Mouse (Mus musculus) G1E (cell line): ENCODE results near the gene Ptgds. TPM values are rescaled to one million over a fixed set of nuclear protein-coding genes. Genes with fewer than 3 reads are reported as not detected.
A peak's percentile ranks its signal among the peaks of the same experiment; 100 is the strongest.

Experiments used
- ATAC-seq: 2 replicates; pipeline ENCODE4 v1.8.0; 2016; ENCODE audit warnings: mild to moderate bottlenecking; ENCODE audit not compliant: insufficient number of reproducible peaks, poor library complexity, low FRiP score, severe bottlenecking; ENCODE audit errors: extremely low read depth
- DNase-seq: peaks from one replicate; pipeline ENCODE4 v3.0.0; 2012; ENCODE audit warnings: low spot score
- H3K27me3 ChIP-seq: 2 replicates; pipeline ENCODE4 v1.6.1; 2012; ENCODE audit warnings: mild to moderate bottlenecking, low read length, inconsistent platforms; ENCODE audit not compliant: insufficient read depth
- H3K36me3 ChIP-seq: replicated peaks from 2 replicates; pipeline ENCODE3; 2012; ENCODE audit warnings: mild to moderate bottlenecking, inconsistent platforms
- H3K4me1 ChIP-seq: 2 replicates; pipeline ENCODE4 v1.6.1; 2012; ENCODE audit warnings: low read depth, low read length, inconsistent platforms, mixed read lengths; ENCODE audit not compliant: insufficient read depth
- H3K4me3 ChIP-seq: 2 replicates; pipeline ENCODE4 v1.5.1; 2012; ENCODE audit warnings: low read depth, mild to moderate bottlenecking, inconsistent platforms, low read length, moderate library complexity, mixed read lengths
- H3K9me3 ChIP-seq: replicated peaks from 2 replicates; pipeline ENCODE4 v1.6.1; 2012; ENCODE audit warnings: inconsistent platforms
- CTCF ChIP-seq: IDR thresholded peaks from 2 replicates; pipeline ENCODE4 v1.5.1; 2012; ENCODE audit warnings: low read depth, low read length, inconsistent platforms, mixed read lengths
- GATA1 ChIP-seq: IDR thresholded peaks from 2 replicates; pipeline ENCODE4 v1.6.1; 2012; ENCODE audit warnings: borderline replicate concordance, low read length, inconsistent platforms, mixed read lengths
- GATA2 ChIP-seq: IDR thresholded peaks from 2 replicates; pipeline ENCODE4 v1.6.1; 2012; ENCODE audit warnings: low read depth, low read length, inconsistent platforms, borderline replicate concordance
- POLR2AphosphoS5 ChIP-seq: IDR thresholded peaks from 2 replicates; pipeline ENCODE4 v1.6.1; 2012; ENCODE audit warnings: low read depth, low read length, inconsistent platforms; ENCODE audit not compliant: insufficient replicate concordance
- TAL1 ChIP-seq: conservative IDR thresholded peaks from 2 replicates; pipeline ENCODE4 v1.6.1; 2012; ENCODE audit warnings: low read depth, low read length, inconsistent platforms, mixed read lengths
- polyA plus RNA-seq: library from polyadenylated mRNA; stranded (reverse); fragments of >175 nt; gene quantifications from 2 replicates; pipeline ENCODE4 v1.2.3, GENCODE M21; 2012
- total RNA-seq, 2 experiments: library from RNA; stranded (forward) in 1 of 2; stranded (reverse) in 1 of 2; fragments of 200-1000 nt in 1 of 2; fragments of >200 nt in 1 of 2; fragmentation: Nextera tagmentation in 1 of 2; gene quantifications; 2 replicates each; pipeline ENCODE4 v1.2.3; 2014 to 2017

Gene Ptgds
- total and polyA plus RNA-seq, 3 experiments, result 0.44 TPM; not detected in 2

DNA sequence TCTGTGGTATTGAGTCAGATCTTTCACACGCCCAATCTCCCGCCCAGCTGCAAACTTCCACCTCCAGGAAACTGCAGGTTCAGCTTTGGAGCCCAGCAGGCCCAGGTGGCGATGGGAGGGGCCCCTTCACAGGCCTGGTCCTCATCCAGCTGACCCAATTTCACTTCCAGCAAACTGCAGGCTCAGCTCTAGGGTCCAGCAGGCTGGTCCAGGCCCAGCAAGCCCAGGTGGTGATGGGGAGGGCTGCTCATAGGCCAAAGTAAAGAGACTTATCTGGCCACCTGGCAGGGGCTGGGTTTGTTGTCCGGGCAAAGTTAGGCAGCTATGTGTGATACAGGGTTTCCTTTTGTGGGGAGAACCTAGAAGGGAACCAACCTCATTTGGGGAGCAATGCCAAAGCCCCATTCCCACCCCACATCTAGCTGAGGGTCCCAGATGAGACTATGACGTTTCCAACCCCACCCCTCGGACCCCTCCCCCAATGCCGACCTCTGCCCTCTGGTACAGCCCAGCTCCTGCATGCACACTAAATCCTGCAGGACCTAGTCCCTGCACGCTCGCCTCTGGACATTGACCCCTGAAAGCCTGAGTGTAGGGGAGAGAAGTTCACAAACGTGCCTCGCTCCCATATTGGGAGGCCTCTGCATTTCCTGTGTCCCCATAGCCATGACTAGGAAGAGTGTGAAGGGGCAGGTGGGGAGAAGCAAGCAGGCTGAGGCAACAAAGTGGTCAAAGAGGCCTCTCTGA, 15.2 kb upstream of the Ptgds start:
- DNase-seq, result no peak

DNA sequence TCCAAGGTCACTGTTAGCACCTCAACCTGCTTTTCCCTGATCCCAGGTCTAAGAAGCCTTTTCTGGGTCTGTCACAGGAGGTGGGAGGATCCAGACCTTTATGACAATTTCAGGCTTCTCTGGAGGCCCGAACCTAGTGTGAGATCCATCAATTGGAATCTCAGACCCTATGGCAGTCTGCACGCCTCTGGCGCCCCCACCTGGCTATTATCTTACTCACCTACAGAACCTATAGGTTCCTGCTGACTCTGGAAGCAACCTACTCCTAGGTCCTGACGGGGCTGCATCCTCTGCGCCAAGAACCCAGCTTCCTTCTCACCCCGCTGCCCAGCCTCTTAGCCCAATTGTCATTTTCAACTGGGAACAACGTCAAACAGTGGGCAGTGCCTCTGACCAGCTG, 13.1 kb upstream of the Ptgds start:
- peaks cover 46% of the 10 kb centered on the region for H3K27me3 ChIP-seq
- H3K4me3 ChIP-seq, result no peak overlapping the region
- H3K4me1 ChIP-seq, result no peaks in the 10 kb centered on the region; the same call in none of the 2 replicates
- ATAC-seq (no peak), DNase-seq (peak; percentile 50)
- no peaks in the 10 kb centered on the region for H3K9me3 ChIP-seq
- TF ChIP-seq CTCF (0 out of 2 replicates have a peak, but pooled peaks have one; percentile 1), GATA1 (no peak), POLR2AphosphoS5 (no peak), GATA2 (no peak)
- no peaks in the 10 kb centered on the region for H3K36me3 ChIP-seq

More for the DNA sequence above, 15.2 kb upstream of the Ptgds start:
- Histone ChIP-seq H3K27me3 (peaks cover 53% of the 10 kb centered on the region), H3K9me3 (no peaks in the 10 kb centered on the region), H3K36me3 (no peaks in the 10 kb centered on the region), H3K4me1 (no peaks in the 10 kb centered on the region; the same call in none of the 2 replicates), H3K4me3 (no peak overlapping the region)
- no peak for ATAC-seq
- TF ChIP-seq TAL1 (no peak), GATA1 (no peak), GATA2 (no peak), POLR2AphosphoS5 (no peak), CTCF (no peak)

DNA sequence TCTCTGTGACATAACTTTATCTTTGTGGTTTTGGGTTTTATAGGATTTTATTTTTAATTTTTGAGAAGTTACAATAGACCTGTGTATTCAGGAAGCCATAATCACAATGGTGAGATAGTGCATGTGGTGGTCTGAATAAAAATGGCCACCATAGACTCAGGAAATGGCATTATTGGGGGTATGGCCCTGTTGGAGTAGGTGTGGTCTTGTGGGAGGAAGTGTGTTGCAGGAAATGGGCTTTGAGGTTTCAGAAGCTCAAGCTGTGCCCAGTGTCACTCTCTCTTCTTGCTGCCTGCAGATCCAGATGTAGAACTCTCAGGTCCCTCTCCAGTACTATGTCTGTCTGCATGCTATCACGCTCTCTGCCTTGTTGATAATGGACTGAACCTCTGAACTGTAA, 10.7 kb upstream of the Ptgds start:
- Histone ChIP-seq H3K27me3 (peaks cover 48% of the 10 kb centered on the region), H3K4me1 (no peaks in the 10 kb centered on the region; the same call in none of the 2 replicates), H3K9me3 (no peaks in the 10 kb centered on the region), H3K4me3 (no peak overlapping the region), H3K36me3 (no peaks in the 10 kb centered on the region)
- DNase-seq (no peak), ATAC-seq (no peak)
- no peak for TF ChIP-seq POLR2AphosphoS5
- TF ChIP-seq GATA1, result no peak
- no peak for TF ChIP-seq TAL1
- TF ChIP-seq GATA2, result no peak
- TF ChIP-seq CTCF, result no peak

DNA sequence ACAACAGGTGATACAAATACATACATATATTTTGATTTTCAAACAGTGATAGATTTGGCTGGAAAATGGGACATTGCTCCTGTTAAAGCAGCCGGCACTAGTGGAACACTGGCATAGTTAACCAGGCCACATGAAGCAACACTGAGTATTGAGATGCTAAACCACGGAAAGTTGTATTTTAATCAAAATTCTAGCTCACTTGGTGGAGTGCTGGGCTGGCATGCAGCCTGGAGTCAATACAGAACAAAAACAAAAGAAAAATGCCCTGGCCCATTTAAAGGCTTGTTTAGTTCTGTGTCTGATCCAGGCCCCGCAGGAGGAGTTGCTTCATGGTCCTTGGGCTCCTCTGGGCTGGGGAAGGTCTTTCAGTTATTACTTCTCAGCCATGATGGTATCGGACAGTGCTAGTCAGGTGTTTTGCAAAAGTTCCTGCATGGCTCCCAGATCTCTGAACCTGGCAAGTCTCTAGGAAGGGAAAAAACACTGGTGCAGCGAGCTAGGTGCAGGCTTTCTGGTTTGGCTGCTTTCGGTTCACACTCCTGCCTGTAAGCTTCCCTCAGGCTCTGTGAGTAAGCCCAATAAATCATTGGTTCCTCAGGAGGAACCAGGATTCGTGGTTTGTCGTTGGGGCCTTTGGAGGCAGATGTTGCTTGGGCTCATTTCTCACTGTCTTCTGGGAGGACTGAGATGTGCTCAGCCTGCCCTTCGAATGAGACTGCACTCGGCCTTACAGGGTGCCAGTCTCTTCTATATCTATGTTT, 9.9 kb upstream of the Ptgds start:
- Histone ChIP-seq H3K4me3 (no peak overlapping the region), H3K27me3 (peaks cover 48% of the 10 kb centered on the region), H3K4me1 (no peaks in the 10 kb centered on the region; the same call in none of the 2 replicates), H3K9me3 (no peaks in the 10 kb centered on the region), H3K36me3 (no peaks in the 10 kb centered on the region)
- DNase-seq (no peak), ATAC-seq (no peak)
- TF ChIP-seq POLR2AphosphoS5 (no peak), TAL1 (no peak)

DNA sequence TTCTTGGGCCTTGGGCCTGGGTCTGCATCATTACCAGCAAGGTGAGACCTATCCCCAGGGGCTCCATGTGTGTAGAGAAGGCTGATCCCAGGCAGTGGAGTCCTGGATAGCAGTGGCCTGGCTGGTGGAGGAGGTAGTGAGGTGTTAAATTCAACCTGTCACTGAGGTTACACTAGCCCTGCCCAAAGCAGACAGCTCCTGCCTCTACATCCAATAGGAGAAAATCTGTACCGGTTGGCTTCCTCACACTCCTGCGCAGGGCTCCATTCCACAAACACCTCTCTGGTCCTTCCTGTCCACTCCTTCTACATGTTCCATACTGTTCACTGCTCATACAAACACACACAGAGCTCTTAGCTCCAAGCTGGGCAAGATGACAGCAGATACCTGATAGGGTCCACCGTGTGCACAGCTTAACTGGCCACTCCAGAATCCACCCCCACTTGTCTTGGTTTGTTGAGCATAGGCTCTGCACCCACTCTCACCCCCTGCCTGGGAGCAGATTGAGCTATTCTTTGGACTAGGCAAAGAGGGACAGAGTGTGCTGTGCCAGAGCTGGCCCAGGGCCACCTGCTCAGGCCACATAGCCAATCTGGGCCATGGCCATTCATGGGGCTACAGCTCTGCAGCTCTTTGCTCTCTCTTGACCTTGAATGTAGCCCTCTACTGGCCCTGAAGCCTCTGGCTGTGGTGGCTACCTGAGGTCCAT, 8.3 kb upstream of the Ptgds start:
- Histone ChIP-seq H3K9me3 (no peaks in the 10 kb centered on the region), H3K4me3 (no peak overlapping the region), H3K36me3 (no peaks in the 10 kb centered on the region), H3K27me3 (peaks cover 48% of the 10 kb centered on the region), H3K4me1 (no peaks in the 10 kb centered on the region; the same call in none of the 2 replicates)
- DNase-seq (no peak), ATAC-seq (no peak)
- TF ChIP-seq POLR2AphosphoS5, result no peak
- no peak for TF ChIP-seq GATA2
- TF ChIP-seq GATA1, result no peak
- TF ChIP-seq CTCF, result no peak
- no peak for TF ChIP-seq TAL1

DNA sequence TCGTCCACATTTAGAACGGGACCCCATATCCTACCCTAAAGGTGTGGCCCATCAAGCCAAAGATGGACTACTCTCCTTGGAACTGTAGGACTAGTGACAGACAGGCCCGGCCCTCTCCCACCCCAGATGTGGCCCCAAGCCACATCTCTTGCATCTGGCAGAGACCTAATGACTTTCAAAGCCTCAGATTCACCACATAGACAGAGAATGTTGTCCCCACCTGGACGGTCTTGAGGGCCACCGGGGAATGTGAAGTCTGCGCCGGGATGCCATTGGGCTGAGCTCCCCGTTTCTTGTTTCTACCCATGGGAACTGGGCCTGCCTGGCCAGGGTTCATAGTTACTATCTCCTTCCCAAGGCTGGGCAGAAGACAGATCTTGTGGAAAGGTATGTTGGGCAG, 7.7 kb upstream of the Ptgds start:
- no peak overlapping the region for H3K4me3 ChIP-seq
- H3K4me1 ChIP-seq, result no peaks in the 10 kb centered on the region; the same call in 1 of the 2 replicates
- no peak for ATAC-seq
- no peaks in the 10 kb centered on the region for H3K9me3 ChIP-seq
- DNase-seq, result no peak
- no peaks in the 10 kb centered on the region for H3K36me3 ChIP-seq
- peaks cover 52% of the 10 kb centered on the region for H3K27me3 ChIP-seq
- TF ChIP-seq CTCF (no peak), POLR2AphosphoS5 (no peak), GATA2 (no peak), TAL1 (no peak), GATA1 (no peak)
